Mouse (Mus musculus): Measurements from ENCODE around the gene Xylt1.
A peak's percentile ranks its signal among the peaks of the same experiment; 100 is the strongest.

The Xylt1 gene

GRCm38 (mm10) chr7:117616277-117616676 is 235.5 kb downstream of the Xylt1 start:
- DNase-seq (ENCODE audit: low spot score), result no peak

GRCm38 (mm10) chr7:117618715-117619150 is 238.0 kb downstream of the Xylt1 start:
- no peak for DNase-seq (ENCODE audit: low spot score)

- no peak for DNase-seq (ENCODE audit: low spot score)
Observed at GRCm38 (mm10) chr7:117621566-117621965, 240.8 kb downstream of the Xylt1 start.

- no peak for DNase-seq (ENCODE audit: low spot score)
Observed at GRCm38 (mm10) chr7:117622769-117623168, 242.0 kb downstream of the Xylt1 start.

- DNase-seq (ENCODE audit: low spot score), result peak; percentile 26
Observed at GRCm38 (mm10) chr7:117628791-117629190, 248.0 kb downstream of the Xylt1 start.

- DNase-seq (ENCODE audit: low spot score), result peak; percentile 24
Observed at GRCm38 (mm10) chr7:117630657-117631056, 249.9 kb downstream of the Xylt1 start.

GRCm38 (mm10) chr7:117635584-117635983 is 254.8 kb downstream of the Xylt1 start:
- DNase-seq (ENCODE audit: low spot score), result no peak

GRCm38 (mm10) chr7:117636713-117637112 is 255.9 kb downstream of the Xylt1 start:
- no peak for DNase-seq (ENCODE audit: low spot score)

- DNase-seq (ENCODE audit: low spot score), result no peak
Observed at GRCm38 (mm10) chr7:117637997-117638396, 257.2 kb downstream of the Xylt1 start.

- no peak for DNase-seq (ENCODE audit: low spot score)
Observed at GRCm38 (mm10) chr7:117652637-117653036, 271.9 kb downstream of the Xylt1 start.

GRCm38 (mm10) chr7:117655732-117656131 is 275.0 kb downstream of the Xylt1 start:
- no peak for DNase-seq (ENCODE audit: low spot score)

- no peak for DNase-seq (ENCODE audit: low spot score)
Observed at GRCm38 (mm10) chr7:117658180-117658579, 277.4 kb downstream of the Xylt1 start.

GRCm38 (mm10) chr7:117658739-117659138 is 278.0 kb downstream of the Xylt1 start:
- no peak for DNase-seq (ENCODE audit: low spot score)

- no peak for DNase-seq (ENCODE audit: low spot score)
Observed at GRCm38 (mm10) chr7:117667286-117667685, 286.5 kb downstream of the Xylt1 start.

- no peak for DNase-seq (ENCODE audit: low spot score)
Observed at GRCm38 (mm10) chr7:117668226-117668625, 287.4 kb downstream of the Xylt1 start.

- DNase-seq (ENCODE audit: low spot score), result peak; percentile 52
Observed at GRCm38 (mm10) chr7:117672121-117672591, 291.4 kb downstream of the Xylt1 start.

- no peak for DNase-seq (ENCODE audit: low spot score)
Observed at GRCm38 (mm10) chr7:117686120-117686996, 305.6 kb downstream of the Xylt1 start.

- DNase-seq (ENCODE audit: low spot score), result no peak
Observed at GRCm38 (mm10) chr7:117686997-117687302, 306.2 kb downstream of the Xylt1 start.

- DNase-seq (ENCODE audit: low spot score), result no peak
Observed at GRCm38 (mm10) chr7:117695612-117696011, 314.8 kb downstream of the Xylt1 start.

GRCm38 (mm10) chr7:117697681-117698080 is 316.9 kb downstream of the Xylt1 start:
- no peak for DNase-seq (ENCODE audit: low spot score)

- DNase-seq (ENCODE audit: low spot score), result no peak
Observed at GRCm38 (mm10) chr7:117698551-117699114, 317.9 kb downstream of the Xylt1 start.

- DNase-seq (ENCODE audit: low spot score), result peak; percentile 68
Observed at GRCm38 (mm10) chr7:117699343-117699985, 318.7 kb downstream of the Xylt1 start.

GRCm38 (mm10) chr7:117700066-117700465 is 319.3 kb downstream of the Xylt1 start:
- DNase-seq (ENCODE audit: low spot score), result no peak
